Mouse (Mus musculus) heart, adult 2 months (tissue): ENCODE measurements around the gene Prox1.

Source experiments
- CTCF ChIP-seq: fragments of 200-600 bp; IDR thresholded peaks from 2 replicates; pipeline ENCODE4 v1.8.1; 2022; ENCODE audit warnings: antibody characterized with exemption, mild to moderate bottlenecking, moderate library complexity
- EP300 ChIP-seq: fragments of 200-500 bp; IDR thresholded peaks from 2 replicates; pipeline ENCODE4 v1.6.1; 2011; ENCODE audit warnings: low read depth, low read length, control low read depth; ENCODE audit not compliant: insufficient read depth
- POLR2A ChIP-seq: fragments of 200-500 bp; IDR thresholded peaks from 2 replicates; pipeline ENCODE4 v1.6.1; 2011; ENCODE audit warnings: mild to moderate bottlenecking, low read depth, low read length, control low read depth; ENCODE audit not compliant: insufficient read depth

DNA sequence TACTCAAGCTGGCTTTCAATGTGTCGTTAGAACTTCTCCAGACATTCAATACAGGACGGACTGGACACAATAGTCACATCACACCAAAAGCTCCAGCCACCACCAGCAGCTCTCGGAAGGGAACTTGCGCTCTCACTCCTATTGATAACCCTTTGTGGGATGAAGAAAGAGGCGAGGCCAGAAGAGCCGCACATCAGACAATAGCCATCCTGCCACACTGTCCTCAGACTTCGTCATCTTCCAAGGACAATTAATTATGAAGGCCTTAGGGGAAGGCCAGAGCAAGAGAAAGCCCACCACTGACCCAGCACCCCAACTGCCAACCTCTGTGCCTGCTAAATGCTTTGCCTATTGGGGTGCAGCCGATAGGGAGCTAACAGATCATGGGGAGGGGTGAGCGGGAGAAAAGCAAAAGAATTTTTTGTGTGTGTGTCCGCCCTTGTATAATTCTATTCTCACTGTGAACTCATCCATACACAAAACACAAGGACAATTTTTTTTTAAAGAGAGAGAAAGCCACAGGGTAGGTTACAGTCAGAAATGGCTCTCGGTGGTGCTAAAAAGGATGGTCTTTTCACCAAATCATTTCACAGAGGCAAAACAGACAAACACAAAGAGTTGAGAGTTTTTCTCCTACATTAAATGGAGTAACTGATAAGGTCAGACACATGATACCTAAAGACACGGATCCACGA lies 30.7 kb downstream of the Prox1 start:
- TF ChIP-seq CTCF (no peak), POLR2A (no peak), EP300 (no peak)
